Mouse (Mus musculus): ENCODE measurements around the gene Hmmr.

- TF ChIP-seq CTCF (conservative IDR thresholded peaks at IDR 0.05; ENCODE audit: insufficient read depth, insufficient read length, low read depth, low read length) (peak; percentile 56), POLR2A (IDR thresholded peaks at IDR 0.05; ENCODE audit: low read depth, low read length) (no peak)
Observed at GRCm38 (mm10) chr11:40763395-40763794, 30.2 kb upstream of the Hmmr start.

All from kidney, adult 2 months (tissue).